Mouse (Mus musculus) urinary bladder, postnatal 10 days (tissue): ENCODE data around the gene Prkaca.
"Not testable (repeated sequence)": the region's sequence is repeated elsewhere in the genome, so short reads cannot be mapped to it uniquely, and the experiment has no call there.

Source experiments
- DNase-seq: peaks from one replicate; pipeline ENCODE4 v3.0.0; 2022; ENCODE audit warnings: low spot score

Prkaca gene

DNA sequence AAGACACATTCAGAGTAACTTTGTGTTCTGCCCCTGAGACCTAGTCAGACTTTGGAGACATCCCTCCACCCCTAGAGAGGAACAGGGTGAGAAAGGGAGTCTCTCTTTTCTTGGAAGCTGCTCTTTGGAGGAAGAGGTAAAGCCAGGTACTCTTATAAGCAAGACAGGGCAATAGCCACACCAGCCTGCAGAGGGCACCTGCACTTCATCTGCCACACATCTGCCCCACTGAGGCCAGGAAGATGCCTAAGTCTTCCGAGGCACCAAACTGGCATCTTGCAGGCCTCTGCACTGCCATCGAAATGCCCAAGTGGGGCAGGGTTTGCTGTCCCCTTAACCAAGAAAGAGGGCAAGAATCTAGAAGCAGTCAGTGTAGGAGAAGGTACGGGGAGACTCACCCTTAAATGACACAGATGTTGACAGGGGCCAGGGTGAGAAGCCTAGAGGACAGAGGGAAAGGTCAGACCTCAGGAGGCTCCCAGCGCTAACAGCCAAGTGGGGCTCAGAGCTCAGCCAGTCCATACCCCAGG lies 3.4 kb downstream of the Prkaca start:
- no peak for DNase-seq

DNA sequence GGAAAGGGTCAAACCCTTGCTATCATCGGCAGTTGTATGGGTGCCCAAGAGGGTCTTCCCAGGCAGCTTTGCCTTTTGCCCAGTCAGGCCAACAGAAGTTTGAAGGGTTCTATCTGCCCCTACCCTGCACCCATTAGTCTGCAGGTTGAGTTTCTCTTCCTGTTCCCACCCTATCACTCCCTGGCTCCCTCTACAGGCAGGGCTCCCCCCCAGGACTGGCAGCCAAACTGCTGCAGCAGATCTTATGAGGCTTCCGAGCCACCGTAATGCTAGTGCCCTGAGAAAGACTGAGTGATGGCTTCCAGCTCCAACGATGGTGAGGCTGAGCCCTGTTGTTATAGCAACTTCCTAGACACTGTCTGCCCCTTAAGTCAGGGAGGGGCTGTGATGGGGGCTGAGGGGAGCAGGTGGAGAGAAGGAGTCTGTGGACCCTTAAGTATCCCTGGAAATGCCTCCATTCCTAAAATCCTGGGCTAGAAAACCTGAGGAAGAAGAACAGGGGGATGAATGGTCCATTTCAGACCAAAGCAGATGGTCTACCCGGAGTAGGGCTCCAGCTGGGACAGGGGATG lies 4.1 kb downstream of the Prkaca start:
- DNase-seq = no peak

DNA sequence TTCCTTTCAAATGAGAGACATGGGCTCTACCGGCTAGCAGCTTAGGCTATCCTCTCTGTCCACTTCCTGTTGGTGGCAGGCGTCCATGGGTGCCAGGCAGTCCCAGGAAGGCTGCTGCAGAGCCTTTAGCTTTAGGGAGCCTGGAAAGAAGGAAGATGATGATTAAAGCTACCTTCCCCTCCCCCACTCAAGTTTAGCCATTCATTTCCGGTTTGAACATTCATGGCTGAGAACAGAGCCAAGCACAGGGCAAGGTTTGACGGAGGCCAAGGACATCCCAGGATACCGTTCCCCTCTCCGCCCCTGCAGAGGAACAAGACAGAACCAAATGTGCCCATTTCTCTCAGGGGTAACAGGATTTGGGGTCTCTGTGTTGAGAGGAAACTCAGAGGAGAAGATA lies 4.9 kb downstream of the Prkaca start:
- no peak for DNase-seq

DNA sequence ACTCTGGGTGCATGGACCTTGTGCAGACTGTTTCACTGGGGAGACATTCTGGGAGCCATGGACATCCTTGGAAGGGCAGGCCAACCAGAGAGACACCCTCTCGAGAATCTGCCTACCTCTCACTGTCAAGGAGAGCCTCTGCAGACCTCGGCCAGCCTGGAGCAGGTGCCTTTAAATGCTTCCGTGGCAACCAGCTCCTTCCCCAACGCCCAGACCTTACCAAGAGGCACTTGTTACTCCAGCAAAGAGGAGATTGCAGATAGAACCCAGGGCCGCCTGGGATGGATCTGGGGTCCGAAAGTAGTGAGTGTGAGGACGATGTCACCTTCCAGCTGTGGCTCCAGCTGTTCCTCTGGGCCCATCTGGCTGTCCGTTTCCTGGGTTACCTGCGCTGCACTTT lies 5.4 kb downstream of the Prkaca start:
- DNase-seq = no peak

DNA sequence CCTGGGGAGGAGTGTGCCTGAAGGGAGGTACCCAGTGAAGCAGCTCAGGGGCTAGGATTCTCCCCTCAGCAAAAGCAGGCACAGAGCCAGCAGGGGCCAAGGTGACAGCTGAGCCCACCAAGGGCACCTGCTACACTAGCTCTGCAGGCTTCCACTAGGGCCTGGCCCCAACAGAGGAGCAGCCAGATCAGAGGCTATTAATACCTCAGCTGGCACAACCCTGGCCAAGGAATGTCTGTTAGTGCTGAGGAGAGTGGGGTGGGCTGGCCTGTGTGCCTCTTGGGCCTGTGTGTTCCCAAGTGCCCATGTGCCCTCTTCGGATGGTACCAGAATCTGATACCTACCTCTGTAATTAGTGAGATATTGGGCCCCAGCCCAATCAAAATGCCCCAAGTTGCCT lies 7.5 kb downstream of the Prkaca start:
- DNase-seq = no peak

DNA sequence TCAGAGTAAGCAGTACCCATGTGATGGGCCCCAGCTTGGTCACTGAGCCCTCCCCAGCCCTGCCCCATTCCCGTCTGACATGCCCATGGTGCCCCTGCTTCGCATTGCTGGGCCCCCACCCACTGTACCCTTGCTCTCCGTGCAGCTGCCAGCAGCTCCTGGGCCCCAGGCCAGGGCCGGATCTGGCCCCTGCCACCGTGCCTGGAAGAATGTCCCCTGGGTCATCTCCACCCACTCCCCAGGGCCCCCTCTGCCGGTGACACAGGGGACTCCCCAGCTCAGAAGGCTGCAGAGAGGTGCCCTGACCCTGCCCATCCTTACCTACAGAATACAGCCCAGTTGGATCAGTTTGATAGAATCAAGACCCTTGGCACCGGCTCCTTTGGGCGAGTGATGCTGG lies 8.1 kb downstream of the Prkaca start:
- DNase-seq = no peak

DNA sequence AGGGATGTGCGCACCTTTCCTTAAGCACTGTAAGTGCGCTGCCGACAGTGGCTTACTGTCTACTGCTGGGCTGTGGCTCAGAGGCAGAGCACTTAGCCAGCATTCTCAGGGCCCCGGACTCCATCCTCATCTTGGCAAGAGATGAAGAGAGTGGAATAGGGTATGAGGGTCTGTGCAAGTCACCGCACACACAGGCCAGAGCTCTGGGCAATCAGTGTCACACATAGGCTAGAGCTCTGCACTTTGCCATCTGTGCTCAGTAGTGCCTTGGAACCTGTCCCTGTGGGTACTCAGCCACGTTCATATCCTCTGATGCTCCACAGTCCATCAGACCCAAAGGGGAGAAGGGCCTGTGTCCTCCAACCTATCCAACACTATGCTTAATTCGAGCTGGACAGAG lies 8.7 kb downstream of the Prkaca start:
- DNase-seq = no peak

DNA sequence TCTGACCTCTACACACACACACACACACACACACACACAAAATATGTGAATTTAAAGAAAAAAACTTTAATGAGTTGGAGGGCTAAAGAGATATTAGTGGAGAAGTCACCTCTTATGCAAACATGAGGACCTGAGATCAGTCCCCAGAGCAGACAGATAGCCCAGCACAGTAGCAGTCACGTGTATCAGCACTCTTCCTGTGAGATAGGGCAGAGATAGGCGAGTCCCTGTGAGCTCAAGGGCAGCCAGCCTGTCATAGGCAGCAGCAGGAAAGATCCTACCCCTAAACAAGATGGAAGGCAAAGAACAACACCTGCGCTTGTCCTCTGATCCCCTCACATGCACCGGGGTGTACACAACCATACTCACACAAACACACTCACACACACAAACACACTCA lies 9.7 kb downstream of the Prkaca start:
- DNase-seq = no peak

DNA sequence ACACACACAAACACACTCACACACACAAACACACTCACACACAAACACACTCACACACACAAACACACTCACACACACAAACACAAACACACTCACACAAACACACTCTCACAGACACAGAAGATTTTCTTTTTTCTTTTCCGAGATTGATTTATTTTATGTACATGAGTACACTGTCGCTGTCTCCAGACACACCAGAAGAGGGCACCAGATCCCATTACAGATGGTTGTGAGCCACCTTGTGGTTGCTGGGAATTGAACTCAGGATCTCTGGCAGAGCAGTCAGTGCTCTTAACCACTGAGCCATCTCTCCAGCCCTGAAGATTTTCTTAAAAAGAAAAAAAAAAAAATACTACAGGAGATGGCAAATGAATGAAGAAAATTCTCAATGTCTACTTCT lies 10.4 kb downstream of the Prkaca start:
- DNase-seq = not testable (repeated sequence)

DNA sequence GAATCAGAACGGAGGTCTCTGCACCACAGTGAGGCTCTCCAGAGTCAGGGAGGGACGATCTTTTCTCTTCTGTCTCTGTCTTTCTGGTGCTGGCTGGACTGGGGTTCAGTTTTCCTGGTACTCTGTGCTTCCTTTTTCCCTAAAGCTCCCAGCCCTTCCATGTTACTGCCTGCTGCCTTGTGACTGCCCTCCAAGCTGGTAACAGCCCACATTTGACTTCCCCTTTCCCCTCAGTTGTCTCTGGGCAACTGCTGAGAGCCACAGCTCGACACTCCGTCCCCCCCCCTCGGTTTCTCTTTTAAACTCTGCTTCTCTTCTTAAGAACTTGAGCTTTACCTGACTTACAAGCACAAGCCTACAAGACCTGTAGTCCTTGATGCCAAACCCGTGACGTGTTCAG lies 16.4 kb downstream of the Prkaca start:
- DNase-seq = no peak

DNA sequence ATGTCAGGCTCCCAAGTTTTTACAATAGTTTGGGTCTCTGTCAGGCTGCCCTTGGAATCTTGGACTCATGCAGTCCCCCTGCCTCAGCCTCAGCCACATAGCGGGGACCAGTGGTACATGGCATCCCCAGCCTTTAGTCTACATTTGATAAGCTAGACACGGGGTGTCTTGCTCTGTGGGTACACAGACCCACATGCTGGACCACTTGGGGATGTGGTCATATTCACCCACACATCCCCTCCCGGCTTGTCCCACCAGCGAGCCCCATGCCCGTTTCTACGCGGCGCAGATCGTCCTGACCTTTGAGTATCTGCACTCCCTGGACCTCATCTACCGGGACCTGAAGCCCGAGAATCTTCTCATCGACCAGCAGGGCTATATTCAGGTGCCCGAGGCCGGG lies 17.4 kb downstream of the Prkaca start:
- no peak for DNase-seq

DNA sequence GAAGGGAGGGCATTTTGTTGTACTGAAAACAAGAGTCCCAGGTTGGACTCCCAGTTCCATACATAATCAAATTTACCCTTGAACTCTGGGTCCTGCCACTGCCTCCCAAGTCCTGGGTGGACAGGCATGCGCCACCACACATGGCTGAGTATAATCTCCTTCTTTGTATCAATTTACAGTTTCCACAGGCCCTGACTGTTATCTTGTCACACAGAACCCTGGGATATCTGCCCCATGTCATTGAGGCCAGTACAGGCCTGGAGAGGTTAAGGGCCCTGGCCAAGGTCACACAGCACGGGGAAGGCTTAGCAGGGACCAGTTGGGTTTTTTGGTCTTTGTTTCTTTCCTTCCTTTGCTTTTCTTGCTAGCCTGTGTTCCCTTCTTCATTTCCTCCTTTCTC lies 19.7 kb downstream of the Prkaca start:
- no peak for DNase-seq

DNA sequence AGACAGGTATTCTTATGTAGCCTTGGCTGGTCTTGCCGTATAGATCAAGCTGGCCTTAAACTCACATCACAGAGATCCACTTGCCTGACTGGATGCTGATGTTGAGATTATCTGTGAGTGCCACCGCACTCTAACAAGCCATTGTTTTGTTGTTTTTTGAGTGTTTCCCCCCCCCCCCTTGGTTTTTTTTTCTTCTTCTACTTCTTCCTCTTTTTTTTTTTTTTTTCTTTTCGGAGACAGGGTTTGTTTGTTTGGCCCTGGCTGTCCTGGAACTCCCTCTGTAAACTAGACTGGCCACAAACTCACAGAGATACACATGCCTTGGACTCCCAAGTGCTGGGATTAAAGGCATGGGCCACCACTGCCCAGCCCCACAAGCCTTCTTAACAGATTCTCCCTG lies 21.2 kb downstream of the Prkaca start:
- no peak for DNase-seq

DNA sequence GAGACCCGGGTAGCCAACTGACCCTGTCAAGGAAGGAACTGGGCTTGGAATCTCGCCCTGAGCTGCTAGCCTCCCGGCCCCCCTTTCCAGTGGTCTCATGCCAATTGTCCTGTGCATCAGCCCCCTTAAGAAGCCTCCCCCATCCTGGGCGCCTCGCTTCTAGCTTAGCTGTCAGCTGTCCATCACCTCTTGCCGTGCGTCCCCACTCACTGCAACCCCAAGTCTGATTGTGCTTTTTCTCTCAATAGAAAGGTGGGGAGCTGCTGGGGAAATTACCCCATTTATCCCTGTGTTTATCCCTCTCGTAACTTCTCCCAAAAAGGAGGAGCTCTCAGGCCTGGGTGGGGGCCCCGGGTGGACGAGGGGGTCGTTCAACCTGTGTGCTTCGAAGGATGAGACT lies 23.2 kb downstream of the Prkaca start:
- DNase-seq = no peak

DNA sequence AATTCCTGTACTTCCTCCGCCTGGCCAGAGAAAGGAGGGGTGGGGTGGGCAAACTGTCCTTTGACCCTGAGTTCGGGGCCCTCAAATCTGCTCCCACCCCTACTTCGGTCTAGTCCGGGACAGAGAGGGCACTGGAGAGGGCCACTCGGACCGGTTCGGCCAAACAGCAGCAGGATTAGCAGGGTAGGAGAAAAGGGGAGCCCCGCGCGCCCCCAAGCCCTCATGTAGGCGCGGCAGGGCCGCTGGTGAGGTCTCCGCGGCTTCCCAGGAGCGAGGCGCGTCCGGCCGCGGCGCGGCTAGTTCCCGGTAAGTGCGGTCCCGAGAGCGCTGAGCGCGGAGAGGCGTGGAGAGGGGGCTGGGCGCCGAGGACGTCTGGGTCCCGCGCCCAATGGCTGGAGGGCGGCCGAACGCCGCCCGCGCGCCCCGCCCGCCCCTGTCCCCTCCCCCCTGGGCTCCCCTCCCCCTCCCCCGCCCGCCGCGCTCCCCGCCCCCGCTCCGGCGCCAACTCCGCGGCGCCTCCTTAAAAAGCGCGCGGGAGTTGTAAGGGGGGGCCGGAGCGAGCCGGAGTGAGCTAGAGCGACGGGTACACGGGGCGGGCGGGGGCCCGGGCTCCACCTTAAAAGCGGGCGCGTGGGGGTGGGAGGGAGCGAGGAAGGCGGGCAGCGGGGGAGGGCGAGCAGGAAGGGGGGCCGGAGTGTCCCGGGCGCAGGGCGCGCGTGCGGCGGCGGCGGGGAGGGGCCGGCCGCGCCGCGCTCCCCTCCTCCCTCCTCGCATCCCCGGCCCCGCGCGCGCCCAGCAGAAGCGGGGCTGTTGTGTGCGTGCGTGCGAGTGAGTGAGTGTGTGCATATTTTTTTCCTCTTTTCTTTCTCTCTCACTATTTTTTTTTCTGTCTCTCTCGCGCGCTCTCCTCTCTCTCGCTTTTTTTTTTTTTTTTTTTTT lies 24.0 kb downstream of the Prkaca start:
- peak; percentile 66 for DNase-seq

DNA sequence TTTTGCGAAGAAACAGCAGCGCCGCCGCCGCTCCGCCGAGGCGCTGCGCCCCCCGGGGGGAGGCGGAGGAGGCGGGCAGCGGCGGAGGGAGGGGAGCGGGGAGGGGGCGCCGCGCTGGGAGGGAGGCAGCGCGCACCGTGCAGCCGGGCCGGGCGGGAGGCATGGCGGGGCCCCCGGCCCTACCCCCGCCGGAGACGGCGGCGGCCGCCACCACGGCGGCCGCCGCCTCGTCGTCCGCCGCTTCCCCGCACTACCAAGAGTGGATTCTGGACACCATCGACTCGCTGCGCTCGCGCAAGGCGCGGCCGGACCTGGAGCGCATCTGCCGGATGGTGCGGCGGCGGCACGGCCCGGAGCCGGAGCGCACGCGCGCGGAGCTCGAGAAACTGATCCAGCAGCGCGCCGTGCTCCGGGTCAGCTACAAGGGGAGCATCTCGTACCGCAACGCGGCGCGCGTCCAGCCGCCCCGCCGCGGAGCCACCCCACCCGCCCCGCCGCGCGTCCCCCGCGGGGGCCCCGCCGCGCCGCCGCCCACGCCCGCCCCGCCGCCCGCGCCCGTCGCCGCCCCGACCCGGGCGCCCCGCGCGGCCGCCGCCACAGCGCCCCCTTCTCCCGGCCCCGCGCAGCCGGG lies 24.8 kb downstream of the Prkaca start, which contains the start of gene Samd1:
Gene Samd1, plus strand, starts transcription at position 162 of the 631 bp plus-strand sequence.
- no peak for DNase-seq

DNA sequence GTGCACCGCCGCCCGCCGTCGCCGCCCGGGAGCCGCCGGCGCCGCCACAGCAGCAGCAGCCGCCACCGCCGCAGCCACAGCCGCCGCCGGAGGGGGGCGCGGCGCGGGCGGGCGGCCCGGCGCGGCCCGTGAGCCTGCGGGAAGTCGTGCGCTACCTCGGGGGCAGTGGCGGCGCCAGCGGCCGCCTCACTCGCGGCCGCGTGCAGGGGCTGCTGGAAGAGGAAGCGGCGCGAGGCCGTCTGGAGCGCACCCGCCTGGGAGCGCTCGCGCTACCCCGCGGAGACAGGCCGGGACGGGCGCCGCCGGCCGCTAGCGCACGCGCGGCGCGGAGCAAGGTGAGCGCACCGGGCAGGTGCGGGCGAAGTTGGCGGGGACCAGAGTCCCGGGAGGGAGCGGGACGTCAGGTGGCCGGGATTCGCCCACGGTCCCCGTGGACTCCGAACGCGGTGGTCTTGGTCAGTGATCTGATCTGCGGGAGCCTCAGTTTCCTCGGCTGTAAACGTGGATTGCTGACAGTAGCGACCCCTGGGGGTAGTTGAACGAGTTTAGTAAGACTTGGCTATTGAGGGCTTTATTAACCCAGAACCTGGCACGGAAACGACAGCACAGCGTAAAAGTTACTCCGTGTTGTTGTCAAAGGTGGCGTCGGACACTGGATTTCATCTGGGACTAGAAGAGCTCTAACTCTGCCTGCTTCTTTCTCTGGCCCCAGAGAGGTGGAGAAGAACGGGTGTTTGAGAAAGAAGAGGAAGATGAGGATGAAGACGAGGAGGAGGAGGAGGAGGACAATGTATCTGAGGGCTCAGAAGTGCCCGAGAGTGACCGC lies 25.7 kb downstream of the Prkaca start:
- DNase-seq = no peak

DNA sequence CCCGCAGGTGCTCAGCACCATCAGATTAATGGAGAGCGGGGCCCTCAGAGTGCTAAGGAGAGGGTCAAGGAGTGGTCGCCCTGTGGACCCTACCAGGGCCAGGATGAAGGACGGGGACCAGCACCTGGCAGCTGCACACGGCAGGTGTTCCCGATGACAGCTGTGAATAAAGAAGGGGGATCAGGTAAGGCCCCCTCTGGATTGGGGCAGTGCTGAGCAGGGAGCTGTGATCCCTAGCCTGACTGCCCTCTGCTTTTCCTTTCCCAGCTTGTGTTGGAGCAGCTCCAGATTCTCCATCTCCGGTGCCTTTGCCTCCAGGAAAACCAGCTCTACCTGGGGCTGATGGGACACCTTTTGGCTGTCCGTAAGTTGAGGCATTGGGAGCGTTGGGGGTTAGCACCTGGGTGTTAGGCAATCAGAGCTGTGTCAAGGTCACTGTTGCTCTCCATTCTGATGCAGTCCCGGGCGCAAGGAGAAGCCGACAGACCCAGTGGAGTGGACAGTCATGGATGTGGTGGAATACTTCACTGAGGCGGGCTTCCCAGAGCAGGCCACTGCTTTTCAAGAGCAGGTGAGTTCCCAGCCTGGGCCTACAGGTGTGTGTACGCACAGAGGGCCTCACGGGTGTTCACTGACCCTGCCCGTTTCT lies 26.4 kb downstream of the Prkaca start:
- no peak for DNase-seq

DNA sequence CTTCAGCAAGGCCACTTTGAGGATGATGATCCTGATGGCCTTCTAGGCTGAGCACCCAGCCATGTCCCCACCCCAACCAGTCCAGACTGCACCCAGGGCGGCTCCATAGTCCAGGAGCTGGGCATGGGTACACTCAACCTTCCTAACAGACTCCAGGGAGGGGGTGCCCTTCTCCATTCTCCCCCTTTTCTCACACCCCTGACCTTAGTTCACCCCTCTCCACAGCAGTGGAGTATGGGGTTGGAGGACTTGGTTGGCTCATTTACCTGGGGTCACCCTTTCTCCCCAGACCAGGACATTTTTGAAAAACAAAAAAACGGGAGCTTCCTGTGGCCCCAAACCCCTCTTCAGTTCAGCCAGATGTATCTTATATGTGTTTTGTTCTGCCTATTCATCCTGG lies 27.0 kb downstream of the Prkaca start:
- no peak for DNase-seq

DNA sequence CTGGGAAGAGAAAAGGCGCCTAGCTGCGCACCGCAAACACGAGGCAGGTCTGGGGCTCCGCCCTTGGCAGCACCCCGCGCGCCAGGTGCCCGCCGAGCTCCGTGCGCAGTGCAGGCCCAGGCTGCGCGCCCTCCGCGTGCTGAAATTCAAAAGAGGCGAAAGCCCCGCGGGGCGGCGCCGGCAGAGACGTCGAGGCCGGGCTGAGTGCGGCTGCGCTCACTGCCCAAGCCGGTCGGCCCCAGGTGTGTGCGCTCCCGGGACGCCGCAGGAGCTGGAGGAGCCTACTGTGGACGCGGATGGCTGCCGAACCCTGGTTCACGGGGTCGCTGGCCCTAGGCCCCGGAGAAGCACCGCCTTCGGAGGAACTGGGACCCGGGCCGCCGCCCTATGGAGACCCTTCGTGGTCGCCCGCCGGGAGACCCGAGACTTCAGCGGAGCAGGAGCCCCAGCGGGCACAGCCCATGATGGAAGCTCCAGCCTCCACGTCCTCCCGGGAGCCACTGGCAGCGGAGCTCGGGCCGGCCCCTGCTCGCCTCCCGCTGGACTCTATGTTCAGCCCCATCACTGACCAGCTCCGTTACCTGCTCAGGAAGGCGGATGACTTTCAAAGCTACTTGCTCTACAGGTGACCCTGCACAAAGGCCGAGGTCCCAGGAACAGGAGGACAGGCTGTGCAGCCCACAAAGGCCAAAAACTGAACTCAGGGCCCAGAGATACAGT lies 28.6 kb downstream of the Prkaca start, which contains the start of gene 1700067K01Rik:
Gene 1700067K01Rik, plus strand, starts transcription at position 222 of the 720 bp plus-strand sequence.
- DNase-seq = no peak
